Mouse (Mus musculus) monocyte, adult 2 months (primary cell): ENCODE data around the gene Anxa6.

Experiments used
- DNase-seq, 2 experiments: peaks; one replicate each; pipeline ENCODE4 v3.0.0; 2022; ENCODE audit warnings: low spot score in 2 of 2, low read depth in 1 of 2

The Anxa6 gene

DNA sequence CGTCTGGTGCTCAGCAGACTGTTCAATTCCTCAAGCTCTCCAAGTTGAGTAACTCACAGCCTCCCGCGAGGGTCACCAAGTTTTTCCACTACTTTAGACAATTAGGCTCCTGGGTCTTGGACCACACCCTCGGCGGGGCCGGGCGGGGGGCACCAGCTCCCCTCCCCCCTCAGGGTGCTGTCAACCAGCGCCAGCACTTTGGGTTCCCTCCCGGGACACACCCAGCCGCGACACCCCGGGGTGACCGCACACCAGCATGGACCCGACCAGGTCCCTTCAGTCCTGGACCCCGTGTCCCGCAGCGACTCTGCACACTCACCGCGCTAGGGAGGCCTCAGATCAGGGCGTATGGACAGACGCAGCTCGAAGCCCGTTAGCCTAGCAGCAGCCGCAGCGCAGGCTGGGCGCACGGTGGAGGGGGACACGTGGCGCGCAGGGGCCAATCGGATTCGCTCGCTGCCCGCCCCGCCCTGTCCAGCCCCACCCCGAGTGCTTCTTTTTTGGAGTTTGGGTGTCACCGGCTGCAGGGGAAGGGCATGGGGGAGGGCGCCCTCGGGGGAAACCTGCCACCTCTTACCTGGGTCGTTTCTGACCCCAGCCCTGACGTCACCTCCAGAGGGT lies at the start of gene Anxa6:
Gene Anxa6 (minus strand): TSS at position 406 of the 621 bp plus-strand sequence.
- peak; percentile 41 to 62 for DNase-seq

DNA sequence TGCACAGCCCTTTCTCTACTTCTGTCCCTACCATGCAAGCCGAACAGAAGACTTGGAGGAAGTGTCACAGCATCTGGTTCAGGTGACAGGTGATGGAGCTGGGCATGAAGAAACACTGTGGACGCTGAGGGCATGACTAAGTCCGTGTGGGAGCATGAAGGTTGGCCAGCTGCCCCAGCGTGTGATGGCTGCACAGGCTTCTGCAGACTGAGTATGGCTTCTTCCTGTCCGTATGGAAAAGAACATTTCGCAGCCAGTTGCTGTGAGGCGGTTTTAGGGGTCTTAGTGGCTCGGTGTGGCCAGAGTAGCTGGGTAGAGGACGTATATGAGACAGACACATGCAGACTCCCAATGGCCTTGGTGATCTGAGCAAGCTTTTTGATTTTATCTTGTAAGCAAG lies 48.0 kb upstream of the Anxa6 start:
- no peak for DNase-seq

GRCm38 (mm10) chr11:55079180-55079579 lies 45.9 kb upstream of the Anxa6 start:
- DNase-seq: no peak

GRCm38 (mm10) chr11:55078502-55078901 lies 45.3 kb upstream of the Anxa6 start:
- DNase-seq: no peak

DNA sequence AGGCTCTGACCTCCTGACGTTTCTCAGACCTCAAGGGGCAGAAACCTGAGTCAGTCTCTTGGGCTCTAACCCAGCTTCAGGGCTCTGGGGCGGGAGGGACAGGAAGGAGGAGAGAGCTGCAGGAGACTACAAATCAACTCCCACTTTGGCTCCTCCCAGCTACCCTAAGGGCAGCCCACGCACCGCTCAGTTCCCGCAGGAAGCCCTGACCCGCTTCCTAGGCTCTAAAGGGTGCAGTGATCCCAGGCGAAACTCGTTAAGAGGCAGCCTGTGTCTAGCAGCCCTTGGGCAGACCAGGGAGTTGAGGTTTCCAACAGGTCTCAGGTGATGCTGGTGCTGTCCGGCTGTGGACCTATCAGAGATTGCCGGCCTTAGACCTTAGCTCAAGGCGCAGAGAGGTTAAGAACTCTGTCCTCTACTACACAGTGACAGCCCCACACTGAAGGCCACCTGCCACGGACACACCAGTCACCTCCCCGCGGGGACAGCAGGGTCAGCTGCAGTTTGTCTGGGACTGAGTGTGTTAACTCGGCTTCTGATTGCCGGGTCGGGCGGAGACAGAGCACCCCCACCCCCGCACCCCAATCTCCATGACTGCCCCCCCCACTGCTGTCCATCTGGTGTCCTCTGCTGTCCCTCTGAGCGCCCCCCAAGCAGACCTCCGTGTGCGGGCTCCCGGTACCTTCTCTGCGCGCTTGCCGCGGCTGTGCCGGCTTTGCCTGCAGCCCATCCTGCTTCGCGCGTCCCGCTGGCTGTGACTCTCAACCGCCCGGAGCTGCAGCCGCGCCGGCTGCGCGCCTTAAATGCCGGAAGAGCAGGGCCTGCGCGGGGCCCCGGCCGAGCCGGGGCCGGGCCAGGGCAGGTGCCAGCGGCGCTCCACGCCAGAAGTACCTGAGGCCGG lies 44.3 kb upstream of the Anxa6 start, which contains the start of gene Ccdc69:
Gene Ccdc69 (minus strand): TSS at position 801 of the 901 bp plus-strand sequence.
- peak; percentile 32 to 36 for DNase-seq

- no peak for DNase-seq
Measured at GRCm38 (mm10) chr11:55076234-55076633, 43.0 kb upstream of the Anxa6 start.

DNA sequence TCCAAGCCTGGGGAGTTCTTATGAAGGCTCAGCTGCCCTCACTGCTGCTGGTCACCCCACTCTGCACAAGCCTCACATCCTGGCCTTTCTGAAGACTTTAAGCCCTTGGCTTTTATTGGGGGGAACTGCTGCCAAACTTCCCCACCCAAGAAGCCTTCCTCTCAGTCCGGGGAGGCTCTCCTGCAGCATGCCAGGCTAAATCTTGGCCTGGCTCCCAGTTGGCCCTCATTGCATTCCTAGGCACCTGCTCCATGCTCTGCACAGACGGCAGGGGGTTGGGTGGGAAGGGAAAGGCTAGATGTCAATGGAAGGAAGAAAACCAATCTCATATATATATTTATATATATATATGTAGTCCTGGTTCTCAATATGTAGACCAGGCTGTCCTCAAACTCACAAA lies 42.4 kb upstream of the Anxa6 start:
- no peak for DNase-seq

DNA sequence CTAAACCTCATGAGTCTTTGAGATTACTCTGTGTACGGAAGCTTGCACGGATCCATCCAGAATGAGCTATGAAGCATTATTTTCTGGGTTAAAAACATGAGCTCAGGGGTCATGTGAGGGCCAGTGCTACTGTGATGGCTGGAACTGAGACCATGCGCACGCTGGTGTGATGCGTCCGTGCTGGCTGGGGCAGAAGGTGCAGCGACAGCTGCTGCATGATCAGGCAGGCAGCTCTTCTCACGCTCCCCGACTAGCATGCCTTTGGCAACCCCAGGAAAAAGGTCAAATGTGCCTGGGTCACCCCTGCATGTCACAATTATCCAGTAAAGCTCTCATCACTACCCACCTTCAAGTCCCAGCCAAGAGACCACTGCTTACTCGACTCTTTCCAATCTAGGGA lies 39.9 kb upstream of the Anxa6 start:
- DNase-seq: no peak

GRCm38 (mm10) chr11:55072467-55072866 lies 39.2 kb upstream of the Anxa6 start:
- no peak for DNase-seq

DNA sequence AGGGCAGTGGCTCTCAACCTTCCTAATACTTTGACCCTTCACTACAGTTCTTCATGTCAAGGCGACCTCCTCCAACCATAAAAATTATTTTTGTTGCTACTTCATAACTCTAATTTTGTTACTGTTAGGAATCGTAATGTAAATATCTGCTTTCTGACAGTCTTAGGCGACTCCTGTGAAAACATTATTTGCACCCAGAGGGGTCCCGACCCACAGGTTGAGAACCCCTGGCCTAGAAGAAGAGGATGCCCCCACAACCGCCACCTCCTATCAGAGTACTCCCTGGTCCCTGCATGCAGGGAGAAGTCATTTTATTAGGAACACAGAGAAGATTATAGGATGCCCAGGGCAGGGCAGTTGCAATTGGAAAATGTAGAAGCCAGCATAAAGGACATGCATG lies 38.1 kb upstream of the Anxa6 start:
- no peak for DNase-seq

DNA sequence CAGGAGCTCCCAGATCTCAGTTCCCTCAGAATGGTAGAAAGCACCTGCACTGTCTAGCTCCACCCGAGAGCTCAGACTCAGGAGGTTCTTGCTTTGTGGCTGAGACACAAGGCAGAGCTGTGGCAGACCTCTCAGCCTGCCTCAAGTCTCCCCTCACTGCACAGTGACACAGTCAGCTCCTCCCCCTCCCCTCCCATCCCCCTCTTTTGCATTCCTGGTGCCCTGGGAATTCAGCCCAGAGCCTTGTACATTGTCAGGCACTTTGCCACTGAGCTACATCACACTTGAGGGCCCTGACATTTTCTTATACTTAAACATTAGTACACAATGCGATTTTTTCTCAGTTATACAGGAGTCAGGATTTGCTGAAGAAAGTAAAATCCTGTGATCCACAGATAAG lies 35.8 kb upstream of the Anxa6 start:
- DNase-seq: no peak

DNA sequence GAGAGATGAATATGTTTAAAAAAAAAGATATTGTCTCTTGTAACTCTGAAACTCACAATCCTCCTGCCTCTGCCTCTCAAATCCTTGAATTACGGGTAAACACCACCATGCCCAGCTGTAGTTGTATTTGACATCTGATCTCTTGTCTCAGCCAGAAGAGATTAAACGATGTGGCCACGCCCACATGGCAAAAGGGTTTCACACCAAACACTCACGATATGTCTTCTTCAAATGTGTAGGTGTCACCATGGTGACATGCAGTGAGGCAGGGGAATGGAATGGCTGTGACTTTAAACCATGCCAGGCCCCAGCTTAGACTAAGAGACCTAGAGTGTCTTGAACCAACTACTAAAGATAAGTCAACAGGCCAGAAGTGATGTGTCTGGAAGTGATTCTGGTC lies 33.7 kb upstream of the Anxa6 start:
- no peak for DNase-seq

GRCm38 (mm10) chr11:55062856-55063255 lies 29.6 kb upstream of the Anxa6 start:
- DNase-seq: no peak

DNA sequence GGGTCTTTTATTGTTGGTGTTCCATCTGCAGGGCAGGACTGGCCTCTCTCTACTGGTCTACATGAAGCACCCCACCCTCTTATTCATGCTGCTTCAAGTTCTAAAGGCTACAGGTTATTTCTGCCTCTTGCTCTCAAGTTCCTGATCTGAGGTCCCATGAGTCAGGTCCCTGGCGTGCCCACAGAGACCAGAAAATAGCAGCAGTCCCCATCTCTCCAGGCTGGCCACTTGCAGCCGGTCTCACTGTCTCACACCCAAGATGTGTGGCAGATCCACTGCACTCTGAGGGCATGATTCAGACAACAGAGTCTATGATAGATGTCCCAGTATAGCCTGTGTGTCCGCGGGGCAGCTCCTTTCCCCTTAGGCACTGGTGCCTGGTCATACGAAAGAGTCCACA lies 27.6 kb upstream of the Anxa6 start:
- no peak for DNase-seq

DNA sequence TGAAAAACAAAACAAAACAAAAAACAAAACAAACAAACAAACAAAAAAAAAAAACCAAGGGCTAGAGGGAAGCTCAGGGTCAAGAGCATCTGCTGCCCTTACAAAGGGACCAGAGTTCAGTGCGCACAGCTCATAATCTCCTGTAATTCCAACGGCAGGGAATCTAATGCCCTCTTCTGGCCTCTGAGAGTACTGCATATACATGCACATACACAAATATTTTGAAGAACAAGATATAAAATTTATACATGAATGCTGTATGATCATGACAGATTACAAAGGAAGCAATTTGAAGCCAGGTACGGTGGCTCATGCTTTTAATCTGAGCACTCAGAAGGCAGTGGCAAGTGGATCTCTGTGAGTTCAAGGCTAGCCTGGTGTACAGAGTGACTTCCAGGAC lies 24.3 kb upstream of the Anxa6 start:
- no peak for DNase-seq

GRCm38 (mm10) chr11:55050837-55051510 lies 17.7 kb upstream of the Anxa6 start:
- DNase-seq: no peak

GRCm38 (mm10) chr11:55046600-55046999 lies 13.4 kb upstream of the Anxa6 start:
- DNase-seq: peak in 1 of 2 experiments; percentile 14

DNA sequence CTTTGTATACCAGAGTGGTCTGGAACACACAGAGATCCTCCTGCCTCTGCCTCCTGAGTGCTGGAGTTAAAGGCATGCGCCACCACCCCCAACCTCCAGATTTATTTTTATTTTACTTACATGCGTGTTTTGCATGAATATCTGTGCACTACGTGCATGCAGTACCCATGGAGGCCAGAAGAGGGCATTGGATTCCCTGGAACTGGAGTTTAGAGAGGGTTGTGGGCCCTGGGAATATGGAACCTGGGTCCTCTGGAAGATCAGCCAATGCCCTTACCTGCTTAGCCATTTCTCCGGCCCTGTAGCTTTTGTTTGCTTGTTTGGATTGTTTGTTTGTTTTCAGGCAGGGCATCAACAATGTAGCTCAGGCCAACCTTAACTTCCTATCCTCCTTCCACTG lies 8.1 kb upstream of the Anxa6 start:
- DNase-seq: no peak

DNA sequence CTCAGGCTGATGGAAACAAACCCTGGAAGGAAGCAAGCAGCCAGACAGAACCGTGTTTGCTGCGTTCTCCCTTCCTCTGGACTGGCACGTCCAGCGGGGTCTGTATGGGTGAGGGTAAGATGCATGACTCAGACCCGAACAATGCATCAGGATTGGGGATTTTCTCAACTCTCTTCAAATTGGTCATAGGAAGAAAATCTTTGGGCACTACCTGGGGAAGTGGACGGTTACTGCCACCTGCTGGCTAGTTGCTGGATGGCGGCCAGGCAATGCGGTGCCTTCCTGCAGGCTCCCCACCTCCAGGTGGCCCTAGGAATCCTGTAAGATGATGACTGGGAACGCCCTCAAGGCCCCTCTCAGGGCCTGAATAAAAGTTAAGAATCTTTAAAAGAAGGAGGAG lies 6.3 kb upstream of the Anxa6 start:
- peak; percentile 24 to 61 for DNase-seq

DNA sequence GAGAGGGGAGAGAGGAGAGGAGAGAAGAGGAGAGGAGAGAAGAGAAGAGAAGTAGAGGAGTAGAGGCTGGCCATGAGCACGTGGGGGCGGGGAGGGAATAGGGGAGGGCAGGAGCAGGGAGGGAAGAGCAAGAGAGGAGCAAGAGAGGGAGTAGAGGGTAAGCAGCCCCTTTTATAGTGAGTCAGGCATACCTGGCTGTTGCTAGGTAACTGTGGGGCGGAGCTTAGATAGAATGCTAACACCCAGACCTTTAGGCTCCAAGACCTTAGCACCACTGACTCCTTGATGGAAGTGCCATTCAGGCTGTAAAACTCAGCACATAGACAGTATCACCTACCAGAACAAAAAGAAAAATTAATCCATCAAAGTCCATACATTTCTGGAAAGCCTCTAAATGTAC lies 3.4 kb upstream of the Anxa6 start:
- no peak for DNase-seq

DNA sequence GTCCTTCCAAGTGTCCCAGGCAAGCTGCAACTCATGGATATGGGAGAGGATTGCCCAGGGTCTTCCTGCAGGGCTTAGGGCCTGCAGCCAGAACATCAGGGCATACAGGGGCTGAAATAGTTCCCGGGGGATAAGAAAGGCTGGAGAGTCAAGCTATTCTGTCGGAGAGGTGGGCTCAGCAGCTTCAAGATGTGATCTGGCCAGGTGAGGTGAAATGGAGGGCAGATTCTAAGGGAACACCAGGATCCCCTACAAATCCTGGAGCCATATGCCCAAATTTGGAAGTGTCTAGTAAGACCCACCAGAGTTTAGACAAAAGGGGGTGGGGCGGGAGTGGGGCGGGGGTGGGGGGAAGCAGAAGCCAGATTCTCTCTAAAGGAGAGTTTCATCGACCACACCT lies 959 bp downstream of the Anxa6 start:
- DNase-seq: no peak

DNA sequence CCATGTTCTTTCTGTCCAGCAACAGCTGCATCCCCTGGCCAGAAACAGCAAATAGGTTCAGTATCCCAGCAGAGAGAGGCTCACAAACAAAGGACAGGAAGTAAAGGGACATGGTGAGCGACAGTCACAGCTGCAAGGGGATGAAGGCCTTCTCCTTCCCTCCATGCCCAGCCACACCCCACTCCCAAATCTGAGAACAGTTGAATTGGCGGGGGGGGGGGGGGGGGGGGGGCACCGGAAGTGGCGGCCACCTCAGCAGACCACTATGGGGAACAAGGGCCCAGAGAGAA lies 1.3 kb downstream of the Anxa6 start:
- no peak for DNase-seq
